Mouse (Mus musculus) Patski (cell line): ENCODE measurements around the gene Tfdp2. TPM values are rescaled to one million over a fixed set of nuclear protein-coding genes. Genes with fewer than 3 reads are reported as not detected.

Experiments
- ATAC-seq: fragments of 100-300 bp; one replicate; pipeline ENCODE4 v1.8.0; 2021
- CTCF ChIA-PET: fragments of 350-600 bp; sonication (Branson Sonifier 250); formaldehyde crosslinking; loops from one replicate; lab custom pipeline; 2022; ENCODE audit warnings: inconsistent platforms; lab: Charles Lee
- POLR2A ChIA-PET: fragments of 350-600 bp; sonication (Branson Sonifier 250); formaldehyde crosslinking; loops from one replicate; lab custom pipeline; 2022; ENCODE audit warnings: antibody characterized with exemption, inconsistent platforms; lab: Charles Lee
- DNase-seq: peaks from one replicate; pipeline ENCODE4 v3.0.0-alpha.2; 2011; ENCODE audit warnings: low read depth, low spot score
- H3K27me3 ChIP-seq: fragments of 371-371 bp; one replicate; pipeline ENCODE4 v1.5.1; 2021
- CTCF ChIP-seq: fragments of 100-300 bp; IDR thresholded peaks from one replicate; pipeline ENCODE4 v1.5.1; 2021
- in situ Hi-C: fragments of 300-500 bp; cut with MboI; formaldehyde crosslinking; loops from 3 replicates; pipeline ENCODE4 v1.11.1; 2018; ENCODE audit warnings: low pct_unique_long_range_greater_than_20kb, mixed read lengths
- polyA plus RNA-seq: library from polyadenylated mRNA; unstranded; gene quantifications from one replicate; pipeline ENCODE4 v1.2.3, GENCODE M21; 2021

Tfdp2 gene
- polyA plus RNA-seq, 1 experiment from 2014 or later: 24.2 TPM

DNA sequence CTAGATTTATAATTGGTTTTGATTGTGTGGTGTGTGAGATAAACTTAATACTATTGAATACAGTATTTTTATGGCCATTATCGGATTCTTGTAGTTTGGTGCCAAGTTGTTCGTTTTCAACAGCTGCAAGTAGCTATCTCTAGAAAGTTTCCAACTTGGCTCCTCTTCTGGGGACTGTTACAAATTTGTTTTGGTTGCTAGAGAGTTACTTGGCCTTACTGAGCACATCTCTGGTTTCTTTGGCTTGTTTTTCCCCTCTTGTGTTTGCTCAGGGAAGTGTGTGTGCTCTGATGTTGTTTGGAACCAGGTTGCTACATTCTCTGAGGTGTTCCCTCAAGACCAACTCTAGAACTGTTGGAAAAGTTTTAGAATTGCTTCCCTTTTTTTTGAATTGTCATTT is 27.2 kb downstream of the Tfdp2 start:
- no peak for TF ChIP-seq CTCF
- in situ Hi-C loops: no loop called here
- POLR2A ChIA-PET: no interaction called here
- H3K27me3 ChIP-seq: no peaks in the 10 kb centered on the region
- ATAC-seq: no peak
- CTCF ChIA-PET: interaction anchor here (1.7 kb wide), 1 partner anchor 10 kb away, joined by 3 read pairs; no protein-coding TSS in a partner anchor
- no peak for DNase-seq

DNA sequence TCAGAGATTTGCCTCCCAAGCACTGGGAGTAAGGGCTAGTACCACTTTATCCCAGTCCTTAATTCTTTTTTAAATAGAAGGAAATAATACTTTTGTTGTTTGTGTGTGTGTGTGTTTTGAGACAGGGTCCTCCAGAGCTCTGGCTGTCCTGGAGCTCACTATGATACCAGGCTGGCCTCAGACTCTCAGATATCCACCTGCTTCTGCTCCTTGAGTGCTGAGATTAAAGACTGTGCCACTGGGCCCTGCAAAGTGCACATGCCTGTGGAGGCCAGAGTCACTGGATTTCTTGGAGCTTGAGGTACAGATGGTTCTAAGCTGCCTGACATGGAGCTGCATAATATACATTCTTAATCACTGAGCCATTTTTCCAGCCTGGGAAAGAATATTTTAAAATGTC is 32.2 kb downstream of the Tfdp2 start:
- POLR2A ChIA-PET: no interaction called here
- H3K27me3 ChIP-seq: no peaks in the 10 kb centered on the region
- CTCF ChIA-PET: interaction anchor here (1.7 to 2.0 kb wide), 2 partner anchors 11 to 14 kb away, joined by 5 to 6 read pairs; no protein-coding TSS in a partner anchor
- no peak for TF ChIP-seq CTCF
- DNase-seq: no peak
- in situ Hi-C loops: no loop called here
- ATAC-seq: no peak

DNA sequence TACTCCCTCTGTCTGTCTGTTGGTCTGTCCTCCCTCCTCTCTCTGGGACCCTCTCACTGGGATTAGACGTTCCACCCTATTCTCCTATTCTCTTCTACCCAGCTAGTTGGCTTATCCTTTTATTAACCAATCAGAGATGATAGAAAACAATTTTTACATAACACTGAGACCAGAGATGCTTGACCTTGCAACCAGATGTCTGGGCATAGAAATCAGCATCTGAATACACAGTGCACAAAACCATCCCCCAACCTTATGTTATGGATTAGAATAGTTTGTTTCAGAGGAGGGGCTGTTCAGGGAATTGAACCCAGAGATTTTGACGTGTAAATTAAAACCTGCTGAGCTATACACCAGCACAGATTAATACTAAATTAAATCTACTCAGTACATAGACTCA is 34.2 kb downstream of the Tfdp2 start:
- in situ Hi-C loops: no loop called here
- DNase-seq: no peak
- ATAC-seq: no peak
- no peak for TF ChIP-seq CTCF
- H3K27me3 ChIP-seq: no peaks in the 10 kb centered on the region
- CTCF ChIA-PET: interaction anchor here (2.0 kb wide), 1 partner anchor 12 kb away, joined by 5 read pairs; no protein-coding TSS in a partner anchor
- POLR2A ChIA-PET: no interaction called here

DNA sequence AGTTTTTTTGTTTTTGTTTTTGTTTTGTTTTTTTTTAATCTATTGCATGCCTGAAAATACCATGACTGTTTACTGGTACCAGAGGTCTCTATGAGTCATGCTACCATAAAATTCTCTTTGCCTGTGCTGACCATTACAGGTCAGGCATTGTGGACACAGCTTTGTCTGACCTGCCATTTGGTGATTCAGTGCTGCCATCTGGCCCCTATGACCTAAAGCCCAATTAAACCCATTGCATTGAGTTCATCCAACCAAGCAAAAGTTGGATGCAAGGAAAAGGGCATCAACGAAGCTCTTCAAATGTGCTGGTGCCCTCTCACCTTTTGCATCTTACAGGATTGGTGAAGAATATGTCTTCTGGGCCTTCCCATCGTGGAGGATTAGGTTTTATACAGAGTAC is 39.4 kb downstream of the Tfdp2 start:
- no peak for DNase-seq
- CTCF ChIA-PET: interaction anchor here (1.5 to 2.0 kb wide), 2 partner anchors 9 to 19 kb away, joined by 3 to 4 read pairs; no protein-coding TSS in a partner anchor
- POLR2A ChIA-PET: interaction anchor here (0.7 kb wide), 1 partner anchor 26 kb away, joined by 3 read pairs; no protein-coding TSS in a partner anchor
- TF ChIP-seq CTCF: no peak
- no peak for ATAC-seq
- H3K27me3 ChIP-seq: no peaks in the 10 kb centered on the region
- in situ Hi-C loops: no loop called here

GRCm38 (mm10) chr9:96237391-96237790 is 41.3 kb downstream of the Tfdp2 start:
- in situ Hi-C loops: no loop called here
- no peaks in the 10 kb centered on the region for H3K27me3 ChIP-seq
- POLR2A ChIA-PET: no interaction called here
- ATAC-seq: no peak
- no peak for DNase-seq
- TF ChIP-seq CTCF: no peak
- CTCF ChIA-PET: interaction anchor here (1.5 kb wide), 1 partner anchor 16 kb away, joined by 3 read pairs; no protein-coding TSS in a partner anchor

- in situ Hi-C loops: no loop called here
- ATAC-seq (no peak), DNase-seq (no peak)
- POLR2A ChIA-PET: no interaction called here
- no peak for TF ChIP-seq CTCF
- CTCF ChIA-PET: interaction anchor here (0.7 to 1.5 kb wide), 3 partner anchors 16 to 71 kb away, joined by 3 read pairs; no protein-coding TSS in a partner anchor
- no peaks in the 10 kb centered on the region for H3K27me3 ChIP-seq
These were observed 42.2 kb downstream of the Tfdp2 start for GRCm38 (mm10) chr9:96238286-96238685.

DNA sequence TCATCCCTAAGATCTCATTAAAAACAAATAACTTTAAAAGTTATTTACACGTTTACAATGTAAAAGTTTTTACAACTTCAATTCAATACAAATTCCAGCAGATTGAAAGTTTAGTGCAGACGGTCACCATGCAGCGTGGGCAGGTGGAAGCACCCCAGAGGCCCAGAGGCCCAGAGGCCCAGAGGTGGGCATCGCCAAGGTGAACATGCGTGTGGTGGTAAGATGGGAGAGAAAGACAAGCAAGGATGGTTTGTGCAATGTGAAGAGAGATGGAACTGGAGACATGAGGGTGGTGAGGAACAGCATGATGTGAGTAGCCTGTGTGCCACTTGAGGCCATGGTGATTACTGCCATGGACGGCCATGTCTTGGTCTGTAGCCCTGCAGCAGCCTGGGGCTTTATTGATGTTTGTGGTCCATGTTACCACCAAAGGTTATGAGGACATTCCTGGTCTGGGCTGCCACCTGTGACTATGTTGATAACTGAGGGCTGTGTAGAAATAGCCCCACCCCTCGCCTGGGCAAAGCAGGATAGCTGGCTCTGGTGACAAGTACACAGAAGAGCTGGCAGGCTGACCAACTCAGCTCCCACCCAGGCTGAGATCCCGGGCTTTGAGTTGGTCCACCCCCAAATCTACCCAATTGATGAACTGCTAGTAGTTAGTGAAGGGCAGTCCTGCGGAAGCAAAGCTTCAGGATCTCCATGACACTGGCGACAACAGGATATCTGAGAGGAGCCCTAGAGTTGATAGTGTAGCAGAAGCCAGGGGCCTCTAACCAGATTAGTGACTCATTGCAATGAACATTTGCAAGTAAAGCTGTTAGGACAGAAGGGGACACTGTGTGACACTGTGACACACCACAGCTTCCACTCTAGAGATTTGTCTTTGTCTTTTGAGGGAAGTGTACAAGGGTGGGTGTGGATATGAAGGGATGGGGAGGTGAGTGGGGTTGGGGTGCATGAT is 45.3 kb downstream of the Tfdp2 start:
- ChIA-PET POLR2A (no interaction called here), CTCF (interaction anchor here (1.4 to 1.6 kb wide), 2 partner anchors 12 to 20 kb away, joined by 3 to 5 read pairs; no protein-coding TSS in a partner anchor)
- TF ChIP-seq CTCF: no peak
- H3K27me3 ChIP-seq: no peaks in the 10 kb centered on the region
- ATAC-seq (no peak), DNase-seq (no peak)
- in situ Hi-C loops: no loop called here

DNA sequence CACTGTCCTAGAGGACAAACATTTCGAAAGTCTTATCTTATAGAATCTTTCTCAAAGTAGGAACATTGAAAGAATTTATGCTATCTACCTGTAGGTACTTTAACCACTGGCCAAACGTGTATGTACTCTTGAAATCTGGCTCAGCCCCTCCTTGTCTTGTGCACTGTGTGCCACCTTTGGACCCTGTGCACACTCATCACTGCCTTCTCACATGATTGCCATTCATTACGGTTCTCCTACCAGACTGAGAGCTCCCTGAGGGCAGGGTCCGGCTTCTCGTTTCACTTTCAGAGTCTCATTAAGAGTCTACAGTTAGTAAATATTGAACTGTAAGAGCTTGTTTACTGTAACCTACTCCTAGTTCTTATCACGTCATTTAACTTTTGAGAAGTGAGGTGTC is 47.8 kb downstream of the Tfdp2 start:
- in situ Hi-C loops: no loop called here
- DNase-seq (no peak), ATAC-seq (no peak)
- H3K27me3 ChIP-seq: no peaks in the 10 kb centered on the region
- ChIA-PET CTCF (interaction anchor here (0.8 kb wide), 1 partner anchor 58 kb away, joined by 3 read pairs; no protein-coding TSS in a partner anchor), POLR2A (no interaction called here)
- no peak for TF ChIP-seq CTCF

- no peak for ATAC-seq
- TF ChIP-seq CTCF: no peak
- in situ Hi-C loops: no loop called here
- ChIA-PET POLR2A (no interaction called here), CTCF (no interaction called here)
- DNase-seq: no peak
- H3K27me3 ChIP-seq: no peaks in the 10 kb centered on the region
These were observed 58.7 kb downstream of the Tfdp2 start for GRCm38 (mm10) chr9:96254812-96255211.

DNA sequence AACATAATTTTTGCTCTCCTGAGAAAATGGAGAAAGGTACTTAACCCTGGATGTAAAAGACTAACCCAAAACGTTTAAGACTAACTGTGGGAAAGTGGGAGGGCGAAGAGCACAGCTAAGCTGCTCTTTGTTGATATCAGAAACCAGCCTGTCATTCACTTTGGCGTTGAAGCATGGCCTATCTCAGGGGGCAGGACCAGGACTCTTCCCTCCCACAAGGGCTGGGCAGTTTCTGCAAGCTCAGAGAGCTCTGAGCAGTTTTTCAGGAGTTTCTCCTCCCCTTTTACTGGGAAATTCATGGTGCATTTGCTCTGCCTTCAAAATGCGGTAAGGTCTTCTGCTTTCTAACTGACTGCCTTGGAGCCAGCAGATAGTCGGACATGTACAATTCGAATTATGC is 62.4 kb downstream of the Tfdp2 start:
- ChIA-PET CTCF (interaction anchor here (1.5 kb wide), 1 partner anchor 12 kb away, joined by 4 read pairs; no protein-coding TSS in a partner anchor), POLR2A (interaction anchor here (0.7 kb wide), 1 partner anchor 22 kb away, joined by 3 read pairs; no protein-coding TSS in a partner anchor)
- ATAC-seq (no peak), DNase-seq (no peak)
- TF ChIP-seq CTCF: no peak
- in situ Hi-C loops: no loop called here
- no peaks in the 10 kb centered on the region for H3K27me3 ChIP-seq
